Mouse (Mus musculus) small intestine, adult 2 months (tissue): ENCODE measurements at regions not wholly inside any gene's neighbourhood (a gene's known extent, or its start where the extent isn't known, plus 50 kb on each side); places are given as distances from the start of the nearest gene placed in this dataset.

Source experiments
- CTCF ChIP-seq: fragments of 200-500 bp; IDR thresholded peaks from 2 replicates; pipeline ENCODE4 v1.5.1; 2012; ENCODE audit warnings: low read depth, mild to moderate bottlenecking, control low read depth, inconsistent platforms, low read length, moderate library complexity, mixed read lengths; ENCODE audit not compliant: insufficient replicate concordance, insufficient read length; ENCODE audit errors: extremely low read depth
- POLR2A ChIP-seq: fragments of 200-500 bp; IDR thresholded peaks from 2 replicates; pipeline ENCODE4 v1.6.1; 2012; ENCODE audit warnings: low read depth, mild to moderate bottlenecking, control low read depth, inconsistent platforms, low read length, moderate library complexity

DNA sequence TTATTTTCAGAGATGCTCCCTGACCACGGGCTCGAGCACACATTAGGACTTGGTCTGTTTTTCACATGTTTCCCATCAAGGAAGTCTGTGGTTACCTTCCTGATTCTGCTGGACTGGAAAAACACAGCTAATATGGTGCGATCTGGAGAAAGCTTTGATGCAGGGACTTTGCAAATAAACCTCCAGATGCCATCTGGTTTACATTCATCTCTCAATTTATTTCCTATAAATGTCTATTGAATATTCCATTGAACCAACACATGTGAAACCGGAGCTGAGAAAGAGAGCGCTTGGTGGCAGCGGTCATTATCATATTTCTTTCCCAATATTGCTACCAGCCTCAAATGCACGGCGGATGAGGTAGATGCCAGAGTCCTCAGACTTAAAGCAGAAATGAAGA, 350.9 kb upstream of the Gm765 start:
- TF ChIP-seq CTCF (no peak), POLR2A (no peak)
